Mouse (Mus musculus) macrophage (primary cell): ENCODE results near the gene Txlna. TPM values are rescaled to one million over a fixed set of nuclear protein-coding genes. Genes with fewer than 3 reads are reported as not detected.

Experiments
- H3K27ac ChIP-seq: fragments of 350-480 bp; formaldehyde crosslinking; 2 replicates; pipeline ENCODE4 v1.9.0; 2021
- H3K36me3 ChIP-seq: fragments of 350-480 bp; formaldehyde crosslinking; 2 replicates; pipeline ENCODE4 v1.9.0; 2021; ENCODE audit errors: inconsistent target
- H3K4me3 ChIP-seq: fragments of 350-480 bp; formaldehyde crosslinking; 2 replicates; pipeline ENCODE4 v1.9.0; 2021; ENCODE audit errors: inconsistent target
- H3K79me2 ChIP-seq: fragments of 350-480 bp; formaldehyde crosslinking; 2 replicates; pipeline ENCODE4 v1.9.0; 2021; ENCODE audit errors: inconsistent target
- WGBS: methylation state at CpG from one replicate; pipeline ENCODE4 v1.1.7; 2026; ENCODE audit warnings: inconsistent platforms; ENCODE audit not compliant: missing documents; 5-methylcytosine and 5-hydroxymethylcytosine counted together
- polyA plus RNA-seq: library from polyadenylated mRNA; stranded (reverse); fragments of 250-400 nt; gene quantifications from 3 replicates; pipeline ENCODE4 v1.2.4, GENCODE M21; 2018; ENCODE audit warnings: inconsistent platforms

Gene Txlna
- polyA plus RNA-seq, 1 experiment from 2014 or later = 39.3 TPM

GRCm38 (mm10) chr4:129620419-129621282, 20.2 kb downstream of the Txlna start:
- Histone ChIP-seq H3K4me3 (no peak overlapping the region), H3K27ac (no peak overlapping the region), H3K79me2 (peaks cover 24% of the 10 kb centered on the region), H3K36me3 (peaks cover 16% of the 10 kb centered on the region; the same call in 1 of the 2 replicates)
- WGBS = 95% methylated on average over 11 of the region's 11 CpGs

- 3% methylated on average over 40 of the region's 44 CpGs for WGBS
- Histone ChIP-seq H3K36me3 (peaks cover 16% of the 10 kb centered on the region; the same call in 1 of the 2 replicates), H3K79me2 (peaks cover 24% of the 10 kb centered on the region), H3K27ac (peak within 1 kb of the TSS; percentile 65), H3K4me3 (peak within 1 kb of the TSS; percentile 94)
These were observed 21.8 kb downstream of the Txlna start, which contains the start of gene Iqcc for GRCm38 (mm10) chr4:129618786-129619691. TSS of gene Iqcc (minus strand) at chr4:129619099.

GRCm38 (mm10) chr4:129618031-129618430, 22.8 kb downstream of the Txlna start:
- peak overlapping the region; percentile 65 for H3K27ac ChIP-seq
- peak overlapping the region; percentile 94 for H3K4me3 ChIP-seq
- H3K36me3 ChIP-seq = peaks cover 16% of the 10 kb centered on the region; the same call in 1 of the 2 replicates
- H3K79me2 ChIP-seq = peaks cover 21% of the 10 kb centered on the region
- 95% methylated on average over 5 of the region's 5 CpGs for WGBS

- WGBS = 95% methylated on average over 6 of the region's 7 CpGs
- Histone ChIP-seq H3K79me2 (peaks cover 13% of the 10 kb centered on the region; the same call in 1 of the 2 replicates), H3K4me3 (no peak overlapping the region), H3K36me3 (peaks cover 16% of the 10 kb centered on the region; the same call in 1 of the 2 replicates), H3K27ac (no peak overlapping the region)
These were observed 23.7 kb downstream of the Txlna start for GRCm38 (mm10) chr4:129617121-129617641.

GRCm38 (mm10) chr4:129616631-129617030, 24.2 kb downstream of the Txlna start:
- Histone ChIP-seq H3K4me3 (no peak overlapping the region), H3K36me3 (peaks cover 16% of the 10 kb centered on the region; the same call in 1 of the 2 replicates), H3K27ac (no peak overlapping the region), H3K79me2 (peaks cover 7% of the 10 kb centered on the region; the same call in 1 of the 2 replicates)
- 94% methylated on average over 3 of the region's 3 CpGs for WGBS

- H3K4me3 ChIP-seq = no peak overlapping the region
- H3K27ac ChIP-seq = no peak overlapping the region
- peaks cover 16% of the 10 kb centered on the region; the same call in 1 of the 2 replicates for H3K36me3 ChIP-seq
- peaks cover 7% of the 10 kb centered on the region; the same call in 1 of the 2 replicates for H3K79me2 ChIP-seq
- WGBS = 91% methylated on average over 9 of the region's 9 CpGs
These were observed 25.0 kb downstream of the Txlna start for GRCm38 (mm10) chr4:129615801-129616290.

- H3K79me2 ChIP-seq = peaks cover 7% of the 10 kb centered on the region; the same call in 1 of the 2 replicates
- no peak within 1 kb of the TSS for H3K27ac ChIP-seq
- H3K4me3 ChIP-seq = no peak within 1 kb of the TSS
- H3K36me3 ChIP-seq = peaks cover 25% of the 10 kb centered on the region; the same call in 1 of the 2 replicates
- WGBS = 99% methylated on average over 6 of the region's 6 CpGs
These were observed 26.8 kb downstream of the Txlna start, which contains the start of gene Dcdc2b for GRCm38 (mm10) chr4:129614093-129614492. TSS of gene Dcdc2b (minus strand) at chr4:129614257.

- Histone ChIP-seq H3K4me3 (no peak overlapping the region), H3K36me3 (peaks cover 30% of the 10 kb centered on the region; the same call in 1 of the 2 replicates), H3K79me2 (no peaks in the 10 kb centered on the region), H3K27ac (no peak overlapping the region)
- WGBS = 85% methylated on average over 4 of the region's 4 CpGs
These were observed 30.4 kb downstream of the Txlna start for GRCm38 (mm10) chr4:129610472-129610871.

- peaks cover 34% of the 10 kb centered on the region for H3K36me3 ChIP-seq
- no peak overlapping the region for H3K27ac ChIP-seq
- H3K4me3 ChIP-seq = no peak overlapping the region
- no peaks in the 10 kb centered on the region for H3K79me2 ChIP-seq
- WGBS = 100% methylated on average over 4 of the region's 4 CpGs
These were observed 30.8 kb downstream of the Txlna start for GRCm38 (mm10) chr4:129610026-129610425.

GRCm38 (mm10) chr4:129609139-129609631, 31.7 kb downstream of the Txlna start:
- Histone ChIP-seq H3K79me2 (peaks cover 7% of the 10 kb centered on the region; the same call in 1 of the 2 replicates), H3K4me3 (no peak overlapping the region), H3K27ac (no peak overlapping the region), H3K36me3 (peaks cover 42% of the 10 kb centered on the region)
- 75% methylated on average over 12 of the region's 12 CpGs for WGBS

- 46% methylated on average over 7 of the region's 7 CpGs for WGBS
- H3K27ac ChIP-seq = no peak overlapping the region
- peaks cover 14% of the 10 kb centered on the region for H3K79me2 ChIP-seq
- H3K4me3 ChIP-seq = no peak overlapping the region
- peaks cover 49% of the 10 kb centered on the region for H3K36me3 ChIP-seq
These were observed 32.3 kb downstream of the Txlna start for GRCm38 (mm10) chr4:129608426-129609025.

- under 1% methylated on average over 58 of the region's 74 CpGs for WGBS
- H3K79me2 ChIP-seq = peaks cover 72% of the 10 kb centered on the region
- peaks cover 35% of the 10 kb centered on the region for H3K36me3 ChIP-seq
- peak within 1 kb of the TSS; percentile 35; the same call in 1 of the 2 replicates for H3K27ac ChIP-seq
- peak within 1 kb of the TSS; percentile 65 for H3K4me3 ChIP-seq
These were observed 40.4 kb downstream of the Txlna start, which contains the start of the genes Eif3i and Tmem234 for GRCm38 (mm10) chr4:129600233-129601158. TSS of gene Eif3i (minus strand) at chr4:129600648. TSS of gene Tmem234 (plus strand) at chr4:129600668.
